Mouse (Mus musculus) testis, postnatal 14 days (tissue): ENCODE results near the gene Cplx1.

ENCODE experiments used
- DNase-seq: peaks from one replicate; pipeline ENCODE4 v3.0.0; 2021; ENCODE audit warnings: low spot score

Cplx1 gene

GRCm38 (mm10) chr5:108549489-108550206, at the start of gene Cplx1:
Gene Cplx1, minus strand, starts transcription at chr5:108550024.
- DNase-seq: peak; percentile 46

DNA sequence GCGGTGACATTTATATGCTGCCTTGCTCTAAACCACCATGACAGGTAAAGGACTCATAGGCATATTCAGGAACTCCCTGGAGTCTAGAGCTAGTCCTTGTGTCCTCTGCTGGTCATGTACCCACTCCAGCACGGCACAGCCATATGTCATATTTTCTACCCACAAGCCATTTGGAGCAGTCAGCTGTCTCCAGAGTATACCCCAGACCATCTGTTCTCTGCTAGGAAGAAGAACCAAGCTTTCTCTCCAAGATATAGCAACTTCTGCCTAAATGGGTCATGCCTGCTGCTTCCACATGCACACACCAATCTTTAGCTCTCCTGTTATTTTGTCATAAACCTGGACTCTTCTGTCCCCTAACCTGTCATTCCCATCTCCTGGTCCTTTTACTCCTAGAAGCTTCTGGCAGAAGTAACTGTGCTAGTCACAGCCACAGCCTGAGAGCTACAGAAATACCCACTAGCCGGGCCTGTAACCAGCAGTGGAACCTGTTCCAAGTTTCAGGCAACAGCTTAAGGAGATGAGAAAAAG, 31.6 kb upstream of the Cplx1 start:
- no peak for DNase-seq

GRCm38 (mm10) chr5:108573054-108573453, 23.2 kb upstream of the Cplx1 start:
- no peak for DNase-seq

GRCm38 (mm10) chr5:108570991-108571390, 21.2 kb upstream of the Cplx1 start:
- DNase-seq: no peak

- DNase-seq: no peak
Observed at GRCm38 (mm10) chr5:108567104-108567503, 17.3 kb upstream of the Cplx1 start.

DNA sequence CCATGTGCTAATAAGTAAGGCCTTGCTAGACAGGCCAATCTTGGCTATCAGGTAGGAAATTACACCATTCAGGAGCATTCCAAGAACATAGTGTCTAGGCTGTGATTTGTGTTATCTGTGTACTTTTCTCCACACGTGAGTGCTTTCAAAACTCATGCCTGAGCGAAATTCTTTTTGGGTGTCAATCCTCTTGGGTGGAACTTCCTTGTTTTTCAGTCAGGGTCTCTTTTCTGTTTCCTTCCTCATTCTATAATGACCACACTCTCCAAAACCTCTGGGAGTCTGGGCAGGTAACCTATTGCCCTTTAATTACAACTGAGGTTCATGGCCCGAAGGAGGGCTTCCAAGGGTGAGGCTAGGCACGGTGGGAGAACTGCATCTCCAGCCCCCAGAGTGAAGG, 16.7 kb upstream of the Cplx1 start:
- no peak for DNase-seq

- no peak for DNase-seq
Observed at GRCm38 (mm10) chr5:108565381-108565780, 15.6 kb upstream of the Cplx1 start.

DNA sequence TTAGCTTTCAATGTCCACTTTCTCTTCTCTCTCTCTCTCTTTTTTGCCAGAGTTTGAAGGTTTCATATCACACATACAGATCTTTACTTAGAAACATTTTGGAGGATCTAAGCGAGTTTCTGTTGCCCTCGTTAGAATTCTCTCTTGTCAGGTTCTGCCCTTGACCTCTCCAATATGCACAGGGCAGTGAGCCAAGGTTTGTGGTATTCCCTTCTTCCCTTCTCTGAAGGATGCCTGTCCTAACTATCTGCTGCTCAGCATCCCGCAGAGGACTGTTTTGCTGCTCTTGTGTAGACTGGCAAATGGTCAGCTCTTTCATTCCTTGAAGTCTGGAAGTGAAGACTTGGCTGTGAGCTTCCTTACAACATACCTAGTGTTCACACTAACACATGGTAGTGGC, 14.5 kb upstream of the Cplx1 start:
- no peak for DNase-seq

DNA sequence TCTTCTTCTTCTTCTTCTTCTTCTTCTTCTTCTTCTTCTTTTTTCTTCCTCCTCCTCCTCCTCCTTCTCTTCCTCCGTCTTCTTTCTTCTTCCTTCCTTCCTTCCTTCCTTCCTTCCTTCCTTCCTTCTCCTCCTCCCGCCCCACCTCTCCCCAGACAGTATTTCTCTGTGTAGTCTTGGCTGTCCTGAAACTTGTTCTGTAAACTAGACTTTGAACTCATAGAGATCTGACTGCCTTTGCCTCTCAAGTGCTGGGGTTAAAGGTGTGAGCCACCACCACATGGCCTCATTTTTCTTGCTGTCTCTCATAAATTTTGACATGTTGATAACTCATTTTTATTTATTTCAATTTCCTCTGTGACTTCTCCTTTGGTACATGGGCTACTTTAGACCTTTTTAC, 12.7 kb upstream of the Cplx1 start:
- no peak for DNase-seq

DNA sequence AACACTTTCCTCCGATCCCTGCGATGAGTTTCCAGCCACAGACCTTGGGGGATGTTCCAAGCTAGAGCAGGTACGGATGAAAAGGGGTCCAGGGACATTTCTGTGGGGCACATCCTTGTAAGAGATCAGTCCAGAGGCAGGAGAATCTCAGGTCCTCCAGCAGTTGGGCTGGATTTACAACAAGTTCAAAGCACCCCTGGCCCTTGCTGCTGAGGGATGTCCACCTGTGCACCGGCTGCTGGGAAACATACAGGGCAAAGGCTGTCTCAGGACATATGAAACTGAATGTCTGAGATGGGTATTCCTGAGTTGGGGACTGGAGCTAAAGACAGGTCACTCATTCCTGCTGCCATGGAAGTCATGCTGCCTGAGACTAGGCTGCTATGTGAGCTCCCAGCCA, 7.2 kb upstream of the Cplx1 start:
- no peak for DNase-seq

- no peak for DNase-seq
Observed at GRCm38 (mm10) chr5:108554041-108554440, 4.2 kb upstream of the Cplx1 start.

DNA sequence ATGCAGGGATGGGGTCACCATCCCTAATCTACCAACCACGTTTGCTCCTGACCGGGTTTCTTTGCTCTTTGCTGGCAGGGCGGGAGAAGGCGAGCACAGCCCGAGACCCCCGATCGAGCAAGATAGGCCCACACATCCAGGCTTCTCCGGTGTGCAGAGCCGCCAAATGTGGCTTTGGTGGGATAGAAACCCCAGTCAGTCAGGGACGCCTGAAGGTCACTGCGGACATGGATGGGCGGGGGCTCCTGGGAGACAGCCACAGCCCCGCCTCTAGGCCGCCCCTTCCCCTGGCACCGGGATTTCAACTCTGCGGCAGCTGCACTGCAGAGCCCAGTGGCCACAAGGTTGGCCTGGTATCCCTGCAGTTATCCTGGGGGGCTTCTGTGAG, 377 bp upstream of the Cplx1 start:
- DNase-seq: no peak

DNA sequence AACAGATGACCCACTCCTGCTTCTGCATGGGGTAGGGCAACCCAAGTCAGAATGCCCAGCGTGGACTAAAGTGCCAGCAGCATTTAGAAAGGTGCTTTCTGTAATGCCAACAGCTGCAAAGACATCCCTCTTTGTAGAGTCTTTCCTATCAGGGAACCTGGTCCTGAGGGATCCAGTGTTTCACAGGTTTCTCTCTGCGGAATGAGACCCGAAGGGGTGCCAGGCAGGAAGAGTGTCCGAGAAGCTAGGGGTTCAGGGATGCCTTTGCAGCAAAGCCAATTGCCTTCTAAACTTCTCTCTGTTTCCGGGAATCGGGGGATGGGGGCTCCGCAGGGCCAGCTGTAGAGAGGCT, 711 bp downstream of the Cplx1 start:
- no peak for DNase-seq

- DNase-seq: no peak
Observed at GRCm38 (mm10) chr5:108547636-108548035, 2.2 kb downstream of the Cplx1 start.

DNA sequence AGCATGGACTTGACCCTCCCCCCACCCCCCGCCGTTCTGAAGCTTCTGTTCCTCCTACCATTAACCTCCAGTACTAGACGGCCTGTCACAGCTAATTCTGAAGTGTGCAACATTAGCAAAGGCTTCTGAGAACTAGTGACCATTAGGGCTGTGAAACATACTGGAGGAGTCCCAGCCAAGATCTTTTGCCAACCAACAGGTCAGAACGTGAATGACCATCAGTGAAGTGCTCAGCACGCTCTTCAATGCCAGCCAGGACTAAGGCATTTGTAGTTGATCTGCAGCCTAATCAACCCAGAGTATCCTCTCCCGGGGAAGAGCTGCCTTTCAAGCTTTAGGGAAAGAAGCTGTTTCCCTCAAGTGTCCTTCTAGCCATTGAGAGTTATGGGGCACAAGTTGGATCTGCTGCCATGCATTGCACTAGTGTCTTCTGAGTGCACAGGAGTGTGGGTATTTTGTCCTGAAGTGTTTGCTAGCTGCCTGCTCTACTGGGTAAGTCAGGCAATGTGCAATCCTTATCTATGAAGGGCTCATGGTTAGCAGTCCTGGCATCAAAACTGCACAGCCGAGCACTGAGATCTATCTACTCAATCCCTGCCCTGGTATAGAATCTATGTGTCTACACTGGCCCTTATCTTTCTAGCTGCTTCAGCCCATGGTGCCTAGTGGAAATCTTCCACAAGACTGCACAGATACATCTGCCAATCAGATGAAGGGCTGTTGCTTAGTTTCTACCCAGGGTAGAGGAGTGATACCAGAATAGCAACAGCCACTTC, 6.1 kb downstream of the Cplx1 start:
- no peak for DNase-seq

DNA sequence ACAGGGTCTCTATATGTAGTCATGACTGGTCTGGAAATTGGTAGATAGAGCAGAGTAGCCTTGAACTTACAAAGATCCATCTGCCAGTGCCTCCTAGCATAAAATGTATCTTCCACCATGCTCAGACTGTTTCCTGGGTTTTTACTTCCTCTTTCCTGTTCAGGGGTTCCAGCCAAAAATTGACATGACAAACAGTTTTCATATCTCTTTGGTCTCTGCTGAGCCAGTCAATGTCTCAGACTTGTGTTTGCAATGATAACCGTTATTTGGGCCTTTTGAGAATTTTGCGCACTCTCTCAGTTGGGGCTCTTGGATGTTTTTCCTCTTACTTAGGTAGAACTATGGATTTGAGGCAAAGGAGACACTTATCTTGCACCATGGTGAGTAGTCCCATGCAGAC, 15.6 kb downstream of the Cplx1 start:
- no peak for DNase-seq

- DNase-seq: no peak
Observed at GRCm38 (mm10) chr5:108522597-108522996, 27.2 kb downstream of the Cplx1 start.

- DNase-seq: no peak
Observed at GRCm38 (mm10) chr5:108521896-108522295, 27.9 kb downstream of the Cplx1 start.

GRCm38 (mm10) chr5:108521016-108521415, 28.8 kb downstream of the Cplx1 start:
- DNase-seq: no peak

GRCm38 (mm10) chr5:108520153-108520552, 29.7 kb downstream of the Cplx1 start:
- no peak for DNase-seq

DNA sequence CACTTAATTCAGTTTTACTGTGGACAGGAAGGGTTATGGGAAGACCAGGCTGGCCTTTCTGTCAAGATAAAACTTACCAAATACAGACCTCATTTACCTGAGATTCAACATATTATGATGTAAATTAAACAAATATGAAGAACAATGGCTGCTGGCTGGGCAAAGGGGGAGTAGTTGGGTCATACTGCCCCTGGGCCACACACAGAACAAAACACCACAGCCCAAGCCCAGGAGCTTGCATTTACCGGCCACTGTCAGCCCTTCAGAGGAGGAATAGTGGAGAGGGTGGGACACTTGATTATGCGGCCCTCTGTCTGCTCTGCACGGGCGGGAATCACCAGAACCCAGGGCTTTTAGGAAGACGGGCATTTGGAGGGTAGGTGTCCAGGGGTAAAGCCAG, 30.9 kb downstream of the Cplx1 start:
- no peak for DNase-seq

- no peak for DNase-seq
Observed at GRCm38 (mm10) chr5:108518106-108518885, 31.5 kb downstream of the Cplx1 start.

DNA sequence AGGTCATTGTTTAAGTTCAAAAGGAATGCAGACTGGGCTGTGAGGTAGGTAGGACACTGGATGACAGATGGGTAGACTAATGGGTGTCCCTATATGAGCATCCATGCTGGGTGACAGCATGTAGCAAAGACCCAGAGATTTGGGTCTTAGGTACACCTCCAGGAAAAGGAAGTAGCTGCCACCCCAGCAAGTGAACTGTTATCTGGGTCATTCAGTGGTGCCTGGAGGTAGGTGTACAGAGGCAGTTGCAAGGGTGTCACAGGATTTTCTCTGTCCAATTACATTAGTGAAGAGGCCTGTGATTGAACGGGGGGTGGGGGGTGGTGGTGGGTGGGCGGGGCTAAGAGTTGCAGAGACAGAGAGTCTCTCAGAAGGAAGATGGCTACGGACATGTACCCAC, 33.2 kb downstream of the Cplx1 start:
- no peak for DNase-seq
